Mouse (Mus musculus) heart, adult 10 weeks (tissue): ENCODE data around the gene Zkscan3. TPM values are rescaled to one million over a fixed set of nuclear protein-coding genes. Genes with fewer than 3 reads are reported as not detected.

ENCODE experiments used
- polyA plus RNA-seq: library from polyadenylated mRNA; stranded (reverse); fragments of 350-450 nt; fragmentation: Illumina TruSeq; extraction: RNeasy Lipid Tissue Mini Kit (QIAGEN cat#74804); gene quantifications from one replicate; pipeline ENCODE4 v1.2.3, GENCODE M21; 2014; ENCODE audit warnings: low read depth, low replicate concordance

The Zkscan3 gene
- 57.5 TPM for polyA plus RNA-seq

DNA sequence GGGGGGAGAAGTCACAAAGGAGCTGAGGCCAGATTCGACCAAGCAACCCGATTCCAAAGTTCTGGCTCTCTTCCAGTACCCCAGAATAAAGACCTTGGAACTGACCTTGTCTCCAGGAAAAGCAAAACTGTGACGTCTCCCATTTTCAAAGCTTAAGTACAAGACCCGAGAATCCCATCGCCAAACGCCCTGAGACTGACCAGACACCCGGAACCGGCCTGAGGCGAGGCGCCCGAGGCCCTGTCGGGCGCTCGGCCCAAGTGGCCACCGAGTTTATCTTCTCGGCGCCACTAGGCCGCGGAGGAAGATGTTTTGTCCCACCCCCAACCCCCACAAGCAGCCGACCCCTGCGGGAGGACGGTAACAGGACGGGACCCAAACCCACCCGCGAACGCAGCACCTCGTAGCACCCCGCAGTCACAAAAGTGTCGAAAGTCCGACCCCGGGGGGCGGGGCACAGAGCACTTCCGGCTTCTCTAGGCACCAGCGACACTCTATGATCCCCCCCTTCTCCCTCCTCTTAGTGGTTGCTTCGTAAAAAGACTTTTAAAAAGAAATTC is at the start of gene Zkscan3:
Zkscan3 (minus strand) TSS at position 469 of the 560 bp plus-strand sequence.

DNA sequence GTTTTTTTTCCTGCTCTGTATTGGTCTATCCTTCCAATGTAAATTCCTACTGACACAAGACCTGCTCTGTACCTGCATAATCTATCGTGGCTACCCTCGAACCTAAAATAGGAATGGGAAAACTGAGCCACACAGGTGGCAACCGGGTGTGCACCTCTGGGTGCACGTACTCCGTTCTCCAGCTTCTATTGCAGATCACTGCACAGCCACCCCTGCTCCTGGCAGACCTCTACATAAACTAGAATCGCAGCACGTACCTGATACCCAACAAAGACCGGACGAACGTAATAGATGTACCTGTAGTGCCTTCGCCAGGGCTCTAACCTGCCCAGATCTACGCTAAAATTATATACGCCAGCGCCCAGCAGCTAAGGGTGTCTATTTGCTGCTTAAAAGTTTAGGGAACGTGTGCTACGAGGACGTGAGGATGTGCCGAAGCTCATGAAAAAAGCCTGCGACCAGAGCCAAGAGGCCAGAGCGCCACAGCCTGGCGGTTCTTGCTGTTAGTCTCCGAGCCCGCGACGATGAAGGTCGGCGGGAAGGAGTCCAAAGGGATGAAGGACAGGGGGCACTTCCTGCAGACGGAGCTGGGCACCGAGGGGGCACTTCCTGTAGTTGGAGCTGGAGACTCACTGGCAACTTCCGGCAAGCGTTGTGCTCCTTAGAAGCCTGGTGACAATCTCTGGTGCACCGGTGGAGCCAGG is 38.1 kb upstream of the Zkscan3 start, which contains the start of gene Pgbd1:
Pgbd1 (minus strand) TSS at position 556 of the 704 bp plus-strand sequence.

DNA sequence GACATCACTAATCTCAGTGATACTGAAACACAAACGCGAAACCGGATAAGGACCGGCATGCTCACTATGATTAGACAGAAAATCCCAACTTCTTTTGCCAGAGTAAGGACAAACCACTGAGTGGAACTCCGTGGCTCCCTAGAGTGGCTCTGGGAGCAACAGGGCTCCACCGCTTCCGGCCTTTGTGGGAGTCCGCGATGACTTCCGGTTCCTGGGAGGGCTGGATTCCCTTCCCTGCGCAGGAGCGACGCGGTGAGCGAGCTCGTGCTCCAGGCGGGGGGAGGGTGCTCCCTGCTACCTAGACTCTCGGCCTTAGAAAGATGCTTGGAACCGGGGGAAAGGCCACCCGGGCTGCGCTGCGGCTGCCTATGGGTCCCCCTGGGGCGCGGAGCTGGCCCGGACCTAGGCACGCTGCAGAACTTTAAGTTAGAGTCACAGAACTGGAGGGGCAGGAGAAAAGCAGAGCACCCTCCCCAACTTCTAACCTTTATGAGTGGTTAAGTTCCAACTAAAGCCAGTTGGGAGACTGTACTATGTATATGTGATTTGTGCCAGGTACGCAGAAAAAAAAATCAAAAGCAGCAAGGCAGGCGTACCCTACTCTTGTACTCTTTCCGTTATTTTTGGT is 39.8 kb downstream of the Zkscan3 start, which contains the start of gene Zscan12:
Zscan12 (plus strand) TSS at position 200 of the 628 bp plus-strand sequence.

DNA sequence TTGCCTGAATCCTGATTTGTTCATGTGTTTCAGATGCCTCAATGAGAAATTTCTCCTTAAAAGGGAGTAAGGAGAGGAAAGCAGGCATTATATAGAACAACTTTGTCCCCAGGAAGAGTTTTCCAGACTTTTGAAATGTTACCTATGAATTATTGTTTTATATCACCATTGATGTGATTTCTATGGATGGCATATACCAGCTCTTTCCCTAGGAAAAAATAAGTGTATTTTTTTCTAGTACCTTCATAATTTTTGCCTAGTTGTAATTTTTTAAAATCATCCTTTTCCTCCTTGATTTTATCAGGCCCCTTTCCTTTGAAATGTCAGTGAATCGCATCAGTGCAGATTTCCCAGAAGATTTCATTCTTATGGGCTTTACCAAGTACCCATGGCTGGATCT is 55.9 kb downstream of the Zkscan3 start, which contains the start of gene Olfr1367:
Olfr1367 (plus strand) TSS at position 301 of the 400 bp plus-strand sequence.

Other genes starting within 250 kb of the Zkscan3 start
- gene Trim27, start 223.3 kb downstream of the Zkscan3 start, polyA plus RNA-seq, result 21.8 TPM
- gene Gpx5, start 110.0 kb downstream of the Zkscan3 start, polyA plus RNA-seq, result not detected
- not detected for gene Gpx6, start 90.6 kb downstream of the Zkscan3 start, polyA plus RNA-seq
- gene Olfr1367, start 55.8 kb downstream of the Zkscan3 start, polyA plus RNA-seq, result not detected
- gene Zscan12, start 39.9 kb downstream of the Zkscan3 start, polyA plus RNA-seq, result 6.9 TPM
- gene Pgbd1, start 38.3 kb upstream of the Zkscan3 start, polyA plus RNA-seq, result 1.8 TPM
- gene Zscan26, start 51.0 kb upstream of the Zkscan3 start, polyA plus RNA-seq, result 39.4 TPM
- 1.0 TPM for gene Nkapl, start 65.8 kb upstream of the Zkscan3 start, polyA plus RNA-seq
- gene Zkscan4, start 76.2 kb upstream of the Zkscan3 start, polyA plus RNA-seq, result 1.6 TPM
- not detected for gene Gm10065, start 76.7 kb upstream of the Zkscan3 start, polyA plus RNA-seq
- 2.7 TPM for gene AK157302, start 92.5 kb upstream of the Zkscan3 start, polyA plus RNA-seq
- 28.7 TPM for gene Gm11273, start 98.7 kb upstream of the Zkscan3 start, polyA plus RNA-seq
- gene Zkscan8, start 128.4 kb upstream of the Zkscan3 start, polyA plus RNA-seq, result 6.1 TPM
- not detected for gene Olfr1366, start 140.1 kb upstream of the Zkscan3 start, polyA plus RNA-seq
- not detected for gene Olfr1535, start 157.1 kb upstream of the Zkscan3 start, polyA plus RNA-seq
- gene Olfr1364, start 179.0 kb upstream of the Zkscan3 start, polyA plus RNA-seq, result not detected
- not detected for gene Olfr1362, start 211.3 kb upstream of the Zkscan3 start, polyA plus RNA-seq
- gene Olfr11, start 239.8 kb upstream of the Zkscan3 start, polyA plus RNA-seq, result not detected